Mouse (Mus musculus) small intestine, adult 2 months (tissue): ENCODE results near the gene Gm20538.

Experiments used
- CTCF ChIP-seq: fragments of 200-500 bp; IDR thresholded peaks from 2 replicates; pipeline ENCODE4 v1.5.1; 2012; ENCODE audit warnings: low read depth, mild to moderate bottlenecking, control low read depth, inconsistent platforms, low read length, moderate library complexity, mixed read lengths; ENCODE audit not compliant: insufficient replicate concordance, insufficient read length; ENCODE audit errors: extremely low read depth
- POLR2A ChIP-seq: fragments of 200-500 bp; IDR thresholded peaks from 2 replicates; pipeline ENCODE4 v1.6.1; 2012; ENCODE audit warnings: low read depth, mild to moderate bottlenecking, control low read depth, inconsistent platforms, low read length, moderate library complexity

DNA sequence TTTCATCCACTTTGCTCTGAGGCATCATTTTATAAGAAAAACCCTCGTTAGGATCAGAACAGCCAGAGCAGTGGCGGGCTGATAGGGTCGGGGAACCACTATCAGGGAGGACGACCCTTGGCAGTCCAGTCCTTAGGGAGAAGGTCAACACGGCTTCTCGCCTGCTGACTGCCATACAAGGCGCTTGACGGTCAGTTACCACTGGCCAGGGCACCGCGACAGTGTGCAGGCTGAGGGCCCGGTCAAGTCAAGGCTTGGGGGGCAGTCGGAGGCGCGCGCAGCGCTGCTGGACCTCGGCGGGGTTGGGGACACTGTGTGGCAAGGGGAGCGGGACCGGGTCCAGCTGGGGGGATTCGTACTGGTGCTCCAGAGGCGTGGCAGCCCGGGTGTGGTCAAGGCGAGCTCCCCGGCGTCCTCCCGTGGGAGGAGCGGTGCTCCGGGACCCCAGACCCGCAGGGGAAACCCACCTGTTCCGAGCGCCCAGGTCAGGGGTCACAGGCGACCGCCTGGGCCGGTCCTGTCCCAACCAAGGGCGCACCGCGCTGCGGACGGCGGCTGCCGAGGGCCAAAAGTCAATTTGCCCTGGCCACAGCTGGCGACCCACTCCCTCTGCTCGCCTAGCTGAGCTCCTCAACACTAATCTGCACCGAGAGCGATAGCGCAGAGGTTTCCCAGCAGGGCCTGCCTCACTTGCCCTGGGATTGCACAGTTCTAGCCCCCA lies 7.2 kb downstream of the Gm20538 start, which contains the start of gene Sec31b:
- no peak for TF ChIP-seq POLR2A
- TF ChIP-seq CTCF, result no peak
